Mouse (Mus musculus) embryonic fibroblast, embryonic 13.5 days (primary cell): ENCODE results near the gene Phlda2.

ENCODE experiments used
- CTCF ChIP-seq: IDR thresholded peaks from 2 replicates; pipeline ENCODE4 v1.5.1; 2011; ENCODE audit warnings: mild to moderate bottlenecking, control low read depth, low read length, moderate library complexity, borderline replicate concordance; ENCODE audit not compliant: insufficient read depth
- POLR2A ChIP-seq: IDR thresholded peaks from 2 replicates; pipeline ENCODE4 v1.6.1; 2011; ENCODE audit warnings: low read depth, mild to moderate bottlenecking, control low read depth, low read length, moderate library complexity

GRCm38 (mm10) chr7:143510593-143511334 is 7.8 kb upstream of the Phlda2 start:
- no peak for TF ChIP-seq CTCF
- TF ChIP-seq POLR2A: no peak
